Mouse (Mus musculus): ENCODE data around the gene Esrrg. TPM values are rescaled to one million over a fixed set of nuclear protein-coding genes. Genes with fewer than 3 reads are reported as not detected.

Gene Esrrg
- polyA plus RNA-seq, 1 experiment from 2014 or later = 5.3 TPM

DNA sequence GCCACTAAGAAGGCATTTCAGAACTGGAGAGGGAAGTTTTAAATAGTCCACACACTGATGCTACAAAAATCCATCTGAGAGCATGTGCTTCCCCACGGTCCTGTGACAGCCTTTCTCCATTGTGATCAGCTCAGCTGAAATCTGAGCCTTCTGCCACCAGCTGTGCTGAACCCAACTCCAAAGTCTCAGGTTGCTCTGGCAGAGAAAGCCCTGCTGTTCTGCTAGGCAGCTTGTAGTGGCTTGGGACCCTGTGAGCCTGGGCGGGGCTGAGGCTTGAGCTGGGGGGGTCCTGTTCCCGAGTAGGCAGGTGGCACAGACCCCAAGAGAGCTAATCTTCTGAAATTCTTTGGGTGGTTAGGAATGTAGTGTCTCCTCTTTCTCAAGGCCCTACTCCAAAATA, 299.3 kb downstream of the Esrrg start:
- no peak overlapping the region for H3K27ac ChIP-seq
- 0 out of 2 replicates have a peak, but pooled peaks cover 3% of the 10 kb centered on the region for H3K4me1 ChIP-seq (replicated peaks)
- H3K27me3 ChIP-seq (replicated peaks) = peaks cover 5% of the 10 kb centered on the region; the same call in 1 of the 2 replicates
- WGBS = 14% methylated on average over 3 of the region's 3 CpGs
- H3K36me3 ChIP-seq = no peaks in the 10 kb centered on the region
- peak; percentile 41; the same call in 1 of the 2 replicates for ATAC-seq
- no peak overlapping the region for H3K4me3 ChIP-seq (replicated peaks)
- H3K9ac ChIP-seq = no peak overlapping the region
- no peak overlapping the region for H3K4me2 ChIP-seq (replicated peaks)
- H3K9me3 ChIP-seq = no peaks in the 10 kb centered on the region

DNA sequence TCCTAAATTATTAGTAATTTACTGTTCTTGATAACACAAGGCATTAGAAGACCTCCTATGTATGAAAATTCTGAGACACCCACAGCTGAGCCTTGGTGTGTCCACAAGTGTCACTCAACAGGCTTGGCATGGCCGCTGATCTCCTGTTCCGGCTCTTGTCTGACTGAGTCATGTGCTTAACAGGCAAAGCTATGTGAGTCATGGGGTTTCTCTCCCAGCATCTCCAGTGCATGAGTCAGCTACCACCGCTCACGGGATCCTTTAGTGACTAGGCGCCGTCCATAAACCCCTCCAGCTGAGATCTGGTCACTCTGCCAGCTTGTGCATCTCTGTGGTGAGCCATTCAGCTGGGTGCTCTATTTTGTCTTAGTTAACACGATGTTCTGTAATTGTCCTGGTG, 302.1 kb downstream of the Esrrg start:
- no peaks in the 10 kb centered on the region for H3K9me3 ChIP-seq
- no peak overlapping the region for H3K4me3 ChIP-seq (replicated peaks)
- H3K36me3 ChIP-seq = no peaks in the 10 kb centered on the region
- H3K4me2 ChIP-seq (replicated peaks) = no peak overlapping the region
- H3K4me1 ChIP-seq (replicated peaks) = 0 out of 2 replicates have a peak, but pooled peaks cover 3% of the 10 kb centered on the region
- peak; percentile 61; the same call in 1 of the 2 replicates for ATAC-seq
- WGBS = 76% methylated on average over 7 of the region's 7 CpGs
- no peak overlapping the region for H3K27ac ChIP-seq
- H3K27me3 ChIP-seq (replicated peaks) = no peaks in the 10 kb centered on the region
- no peak overlapping the region for H3K9ac ChIP-seq

DNA sequence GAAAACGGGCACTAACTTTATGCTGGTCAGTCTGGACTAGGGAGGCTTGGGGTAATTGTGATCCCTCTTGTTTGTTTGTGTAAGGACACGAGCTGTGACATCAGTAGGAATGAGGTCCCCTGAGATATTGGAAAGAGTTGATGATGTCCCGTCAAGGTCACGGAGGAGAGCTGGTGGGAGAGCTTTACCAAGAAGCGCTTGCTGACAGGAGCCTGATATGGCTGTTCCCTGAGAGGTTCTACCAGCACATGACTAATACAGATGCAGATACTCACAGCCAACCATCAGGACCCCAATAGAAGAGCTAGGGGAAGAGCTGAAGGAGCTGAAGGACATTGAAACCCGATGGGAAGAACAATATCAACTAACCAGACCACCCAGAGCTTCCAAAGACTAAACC, 302.6 kb downstream of the Esrrg start:
- Histone ChIP-seq H3K27ac (no peak overlapping the region), H3K4me3 (replicated peaks) (no peak overlapping the region), H3K27me3 (replicated peaks) (no peaks in the 10 kb centered on the region), H3K36me3 (no peaks in the 10 kb centered on the region), H3K4me2 (replicated peaks) (no peak overlapping the region), H3K4me1 (replicated peaks) (0 out of 2 replicates have a peak, but pooled peaks cover 3% of the 10 kb centered on the region), H3K9ac (no peak overlapping the region), H3K9me3 (no peaks in the 10 kb centered on the region)
- no peak for ATAC-seq
- 87% methylated on average over 6 of the region's 6 CpGs for WGBS

DNA sequence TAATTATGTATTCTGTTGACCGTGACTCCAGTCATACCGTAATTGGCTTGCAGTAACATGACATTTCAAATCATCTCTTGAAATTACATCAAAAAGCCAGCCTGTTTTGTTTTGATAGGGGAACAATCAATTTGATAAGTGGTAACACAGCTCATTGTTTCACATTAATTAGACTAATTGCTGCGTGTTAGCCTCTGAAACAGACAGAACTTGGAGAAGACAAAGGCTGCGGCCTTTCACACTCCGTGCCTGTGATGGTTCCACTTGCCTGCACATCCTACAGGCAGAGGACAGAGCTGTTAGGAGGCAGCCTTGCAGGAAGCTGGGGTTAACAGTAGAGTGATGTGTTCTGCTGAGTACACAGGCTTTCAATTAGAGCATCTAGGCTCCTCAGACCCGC, 309.7 kb downstream of the Esrrg start:
- Histone ChIP-seq H3K27ac (no peak overlapping the region), H3K9ac (no peak overlapping the region), H3K4me1 (replicated peaks) (no peaks in the 10 kb centered on the region), H3K4me3 (replicated peaks) (no peak overlapping the region), H3K27me3 (replicated peaks) (no peaks in the 10 kb centered on the region), H3K36me3 (no peaks in the 10 kb centered on the region), H3K4me2 (replicated peaks) (no peak overlapping the region), H3K9me3 (no peaks in the 10 kb centered on the region)
- no peak for ATAC-seq
- 85% methylated on average over 6 of the region's 6 CpGs for WGBS

DNA sequence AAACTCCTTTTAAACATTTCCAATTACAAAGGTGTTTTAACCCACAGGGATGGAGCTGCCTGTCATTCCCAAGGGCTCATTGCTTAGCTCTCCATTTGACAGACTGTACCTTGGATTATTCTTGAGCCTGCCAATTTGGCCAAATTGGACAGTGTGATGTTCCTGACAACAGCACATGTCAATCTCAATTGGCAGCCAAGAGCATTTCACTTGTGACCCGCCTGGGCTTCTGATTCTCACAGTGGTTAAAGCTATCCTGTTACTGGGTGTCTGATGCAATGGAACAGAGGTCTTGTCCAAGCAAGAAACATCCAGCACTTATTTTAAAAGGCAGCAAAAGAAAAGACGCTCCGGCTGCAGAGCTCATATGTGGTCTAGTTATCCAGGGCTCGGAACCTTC, 310.3 kb downstream of the Esrrg start:
- no peak overlapping the region for H3K9ac ChIP-seq
- ATAC-seq = no peak
- no peaks in the 10 kb centered on the region for H3K27me3 ChIP-seq (replicated peaks)
- H3K9me3 ChIP-seq = no peaks in the 10 kb centered on the region
- H3K4me3 ChIP-seq (replicated peaks) = no peak overlapping the region
- H3K4me1 ChIP-seq (replicated peaks) = no peaks in the 10 kb centered on the region
- H3K27ac ChIP-seq = no peak overlapping the region
- no peaks in the 10 kb centered on the region for H3K36me3 ChIP-seq
- WGBS = 97% methylated on average over 4 of the region's 4 CpGs
- no peak overlapping the region for H3K4me2 ChIP-seq (replicated peaks)

DNA sequence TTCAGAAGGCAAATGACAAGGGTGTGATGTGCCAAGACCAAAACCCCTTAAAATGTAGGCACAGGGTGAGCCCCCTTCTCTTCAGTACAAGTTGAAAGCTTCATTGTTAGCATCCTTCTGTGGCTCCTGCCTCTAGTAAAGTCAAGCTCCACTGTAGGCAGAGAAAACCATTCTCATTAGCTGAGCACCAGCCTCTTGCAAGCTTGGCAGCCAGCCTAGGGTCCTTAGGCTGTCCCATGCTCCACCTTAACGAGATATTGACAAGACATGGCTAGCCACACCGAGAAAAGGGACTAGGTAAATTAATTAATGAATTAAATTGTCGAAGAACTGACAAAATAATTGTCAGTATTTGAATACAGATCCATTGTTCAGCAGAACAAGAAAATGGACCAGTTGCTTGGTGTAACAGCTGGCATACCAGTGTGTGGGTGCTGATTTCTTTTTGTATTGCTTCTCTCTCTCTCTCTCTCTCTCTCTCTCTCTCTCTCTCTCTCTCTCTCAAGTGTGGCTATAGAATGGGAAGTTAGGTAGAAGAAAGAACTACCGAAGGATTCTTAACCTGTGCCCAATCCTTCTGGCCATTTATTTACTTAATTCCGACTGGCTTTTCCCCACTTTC, 311.7 kb downstream of the Esrrg start:
- 75% methylated on average over 5 of the region's 5 CpGs for WGBS
- Histone ChIP-seq H3K27ac (no peak overlapping the region), H3K4me3 (replicated peaks) (no peak overlapping the region), H3K4me2 (replicated peaks) (no peak overlapping the region), H3K36me3 (no peaks in the 10 kb centered on the region), H3K9me3 (no peaks in the 10 kb centered on the region), H3K9ac (no peak overlapping the region), H3K4me1 (replicated peaks) (no peaks in the 10 kb centered on the region), H3K27me3 (replicated peaks) (no peaks in the 10 kb centered on the region)
- ATAC-seq = no peak

DNA sequence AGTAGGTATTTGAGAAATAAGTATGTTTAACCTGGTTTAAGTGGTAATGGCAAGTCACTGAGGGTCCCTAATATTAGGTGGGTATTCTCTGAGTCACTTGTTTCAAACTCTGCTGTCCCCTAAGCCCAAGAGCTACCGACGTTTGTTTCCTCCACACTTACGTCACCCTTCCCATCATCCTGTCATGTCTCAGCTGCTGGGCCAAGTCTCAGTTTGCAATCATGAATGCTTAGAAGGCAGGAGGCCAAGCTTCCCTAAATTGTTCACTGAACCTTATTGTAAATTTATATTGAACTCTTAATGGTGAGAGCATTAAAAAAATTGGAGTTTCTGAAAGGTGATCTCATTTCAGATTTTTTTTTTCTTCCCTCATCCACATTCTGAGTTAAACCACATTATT, 322.6 kb downstream of the Esrrg start:
- no peaks in the 10 kb centered on the region for H3K36me3 ChIP-seq

DNA sequence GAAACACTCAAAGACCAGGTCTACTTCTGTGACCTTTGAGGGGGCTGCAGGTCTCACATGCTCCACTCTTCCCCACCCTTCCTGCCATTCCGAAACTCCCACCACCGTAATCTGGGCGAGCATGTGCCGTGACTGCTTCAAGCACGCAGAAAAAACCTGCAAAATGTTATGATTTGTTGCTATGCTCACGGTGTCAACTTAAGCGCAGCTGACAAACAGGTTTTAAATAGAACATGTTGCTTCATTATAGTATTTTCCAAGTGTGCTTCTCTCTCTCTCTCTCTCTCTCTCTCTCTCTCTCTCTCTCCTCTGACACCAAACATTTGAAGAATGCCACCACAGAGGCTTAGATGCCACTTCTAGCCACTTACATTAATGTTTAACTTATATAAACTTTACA, 330.1 kb downstream of the Esrrg start:
- Histone ChIP-seq H3K36me3 (no peaks in the 10 kb centered on the region), H3K4me2 (replicated peaks) (no peak overlapping the region), H3K9ac (no peak overlapping the region), H3K4me3 (replicated peaks) (no peak overlapping the region), H3K4me1 (replicated peaks) (no peaks in the 10 kb centered on the region), H3K27me3 (replicated peaks) (no peaks in the 10 kb centered on the region), H3K27ac (no peak overlapping the region), H3K9me3 (no peaks in the 10 kb centered on the region)
- no peak for ATAC-seq
- WGBS = 64% methylated on average over 7 of the region's 7 CpGs

More for the DNA sequence above, 322.6 kb downstream of the Esrrg start:
- H3K4me1 ChIP-seq (replicated peaks) = no peaks in the 10 kb centered on the region
- H3K4me3 ChIP-seq (replicated peaks) = no peak overlapping the region
- H3K9ac ChIP-seq = no peak overlapping the region
- no peak overlapping the region for H3K4me2 ChIP-seq (replicated peaks)
- ATAC-seq = no peak
- WGBS = 63% methylated on average over 3 of the region's 3 CpGs
- H3K27ac ChIP-seq = no peak overlapping the region
- H3K9me3 ChIP-seq = no peaks in the 10 kb centered on the region
- H3K27me3 ChIP-seq (replicated peaks) = no peaks in the 10 kb centered on the region

DNA sequence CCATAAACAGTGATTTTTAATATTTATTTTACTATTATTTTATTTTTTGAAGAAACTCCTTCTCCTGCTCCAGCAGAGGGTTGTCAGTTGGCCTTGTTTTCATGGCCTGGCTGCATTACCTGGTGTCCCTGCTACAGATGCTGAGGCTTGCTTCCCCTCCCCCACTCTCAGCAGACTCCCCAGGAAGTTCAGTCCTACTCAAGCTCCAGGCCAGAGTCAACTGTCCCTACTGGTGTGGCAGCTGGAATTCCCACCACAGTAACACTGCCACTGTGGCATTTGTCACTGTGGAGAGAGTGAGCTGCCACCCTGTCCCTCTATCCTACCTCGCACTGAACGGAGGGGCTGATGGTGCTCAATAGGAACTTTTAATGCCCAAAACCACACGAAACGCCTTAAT, 330.5 kb downstream of the Esrrg start:
- no peak for ATAC-seq
- Histone ChIP-seq H3K4me3 (replicated peaks) (no peak overlapping the region), H3K4me1 (replicated peaks) (no peaks in the 10 kb centered on the region), H3K27me3 (replicated peaks) (no peaks in the 10 kb centered on the region), H3K4me2 (replicated peaks) (no peak overlapping the region), H3K9ac (no peak overlapping the region), H3K27ac (no peak overlapping the region), H3K36me3 (no peaks in the 10 kb centered on the region), H3K9me3 (no peaks in the 10 kb centered on the region)
- WGBS = 70% methylated on average over 4 of the region's 4 CpGs

DNA sequence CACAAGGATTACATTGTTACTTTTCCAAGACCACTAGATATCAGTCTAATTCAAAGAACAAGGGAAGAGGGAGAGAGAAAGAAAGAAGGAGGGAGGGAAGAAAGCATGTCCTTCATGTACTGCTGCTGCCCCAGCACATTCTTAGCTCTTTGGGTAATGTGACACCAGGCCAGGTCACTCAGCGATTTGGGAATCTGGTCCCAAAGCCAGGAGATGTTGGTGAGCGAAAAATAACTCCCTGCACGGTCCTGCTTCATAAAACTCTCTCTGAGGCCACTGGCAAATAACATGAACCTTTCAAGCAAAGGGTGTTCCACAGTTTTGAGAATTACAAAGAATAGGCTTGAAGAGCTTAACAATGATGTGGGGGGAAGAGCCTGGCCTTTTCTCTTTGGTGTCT, 342.9 kb downstream of the Esrrg start:
- 71% methylated on average over 3 of the region's 3 CpGs for WGBS
- no peak overlapping the region for H3K27ac ChIP-seq
- no peak for ATAC-seq
- no peaks in the 10 kb centered on the region for H3K4me1 ChIP-seq (replicated peaks)
- no peaks in the 10 kb centered on the region for H3K27me3 ChIP-seq (replicated peaks)
- no peak overlapping the region for H3K9ac ChIP-seq
- no peaks in the 10 kb centered on the region for H3K36me3 ChIP-seq
- H3K9me3 ChIP-seq = no peaks in the 10 kb centered on the region
- no peak overlapping the region for H3K4me2 ChIP-seq (replicated peaks)
- H3K4me3 ChIP-seq (replicated peaks) = no peak overlapping the region

DNA sequence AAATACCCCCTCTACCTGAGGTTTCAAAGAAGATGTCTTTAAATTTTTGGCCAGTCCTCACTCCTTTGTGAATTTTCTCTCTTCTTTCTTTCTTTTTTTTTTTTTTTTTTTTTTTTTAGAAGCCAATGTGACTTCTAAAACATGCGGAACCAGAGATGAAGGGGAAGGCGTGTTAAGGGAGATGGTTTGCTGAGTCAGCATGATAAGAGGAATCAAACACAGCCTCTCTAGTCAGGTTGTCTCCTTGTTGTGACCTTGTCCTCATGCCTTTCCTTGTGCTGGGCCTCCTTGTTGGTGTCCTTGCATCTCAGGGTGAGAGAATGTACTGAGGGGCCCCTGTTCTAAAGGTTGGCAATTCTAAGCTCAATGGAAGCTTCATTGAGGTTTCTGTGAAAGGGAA, 348.1 kb downstream of the Esrrg start:
- no peaks in the 10 kb centered on the region for H3K9me3 ChIP-seq
- no peak overlapping the region for H3K4me3 ChIP-seq (replicated peaks)
- 93% methylated on average over 2 of the region's 2 CpGs for WGBS

DNA sequence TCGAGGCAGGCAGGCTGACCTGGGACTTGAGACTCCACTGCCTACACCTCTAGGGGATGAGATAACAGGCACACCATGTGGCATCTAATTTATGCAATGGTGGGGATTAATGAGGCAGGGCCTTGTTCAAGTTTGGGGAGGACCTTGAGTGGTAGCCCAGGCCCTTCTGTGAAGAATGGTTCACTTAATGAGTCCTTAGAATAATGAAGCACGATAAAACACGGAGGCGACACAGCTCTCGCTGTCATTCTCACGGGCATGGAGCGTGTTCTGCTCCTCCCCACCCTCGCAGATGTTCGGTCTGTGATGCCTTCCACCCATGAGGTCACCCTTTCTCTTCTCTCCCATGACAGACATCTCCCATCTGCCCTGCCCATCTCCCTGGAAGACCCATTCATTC, 350.6 kb downstream of the Esrrg start:
- Histone ChIP-seq H3K9ac (no peak overlapping the region), H3K4me3 (replicated peaks) (no peak overlapping the region), H3K27ac (no peak overlapping the region), H3K4me2 (replicated peaks) (no peak overlapping the region), H3K9me3 (no peaks in the 10 kb centered on the region), H3K27me3 (replicated peaks) (no peaks in the 10 kb centered on the region), H3K36me3 (no peaks in the 10 kb centered on the region), H3K4me1 (replicated peaks) (no peaks in the 10 kb centered on the region)
- WGBS = 85% methylated on average over 9 of the region's 9 CpGs
- no peak for ATAC-seq

More for the DNA sequence above, 348.1 kb downstream of the Esrrg start:
- H3K9ac ChIP-seq = no peak overlapping the region
- no peak overlapping the region for H3K27ac ChIP-seq
- no peak for ATAC-seq
- no peaks in the 10 kb centered on the region for H3K36me3 ChIP-seq
- H3K27me3 ChIP-seq (replicated peaks) = no peaks in the 10 kb centered on the region
- no peak overlapping the region for H3K4me2 ChIP-seq (replicated peaks)
- H3K4me1 ChIP-seq (replicated peaks) = no peaks in the 10 kb centered on the region

DNA sequence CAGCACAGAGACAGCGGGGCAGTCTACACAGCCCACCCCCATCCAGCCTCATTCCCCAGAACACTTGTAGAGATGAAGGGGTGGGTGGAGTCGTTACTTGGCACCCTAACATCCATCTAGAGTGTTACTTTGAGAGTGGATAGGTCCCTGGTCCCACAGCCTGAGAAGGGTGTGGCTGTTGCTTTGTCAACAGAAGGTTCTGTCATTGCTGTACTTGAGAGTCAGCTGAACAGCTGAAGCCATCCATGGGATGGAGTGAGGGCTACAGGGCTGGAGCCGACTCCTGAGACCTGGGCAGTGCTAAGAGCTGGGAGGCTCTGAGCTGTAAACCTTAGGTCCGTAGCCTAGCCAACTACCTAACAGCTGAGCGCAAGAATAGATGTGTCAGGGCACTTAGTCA, 352.9 kb downstream of the Esrrg start:
- Histone ChIP-seq H3K27ac (no peak overlapping the region), H3K36me3 (no peaks in the 10 kb centered on the region), H3K4me2 (replicated peaks) (no peak overlapping the region), H3K9me3 (no peaks in the 10 kb centered on the region), H3K4me3 (replicated peaks) (no peak overlapping the region), H3K9ac (no peak overlapping the region), H3K27me3 (replicated peaks) (no peaks in the 10 kb centered on the region), H3K4me1 (replicated peaks) (no peaks in the 10 kb centered on the region)
- no peak for ATAC-seq
- WGBS = 69% methylated on average over 5 of the region's 5 CpGs
